Mouse (Mus musculus): Measurements from ENCODE around the gene Trmt44.

DNA sequence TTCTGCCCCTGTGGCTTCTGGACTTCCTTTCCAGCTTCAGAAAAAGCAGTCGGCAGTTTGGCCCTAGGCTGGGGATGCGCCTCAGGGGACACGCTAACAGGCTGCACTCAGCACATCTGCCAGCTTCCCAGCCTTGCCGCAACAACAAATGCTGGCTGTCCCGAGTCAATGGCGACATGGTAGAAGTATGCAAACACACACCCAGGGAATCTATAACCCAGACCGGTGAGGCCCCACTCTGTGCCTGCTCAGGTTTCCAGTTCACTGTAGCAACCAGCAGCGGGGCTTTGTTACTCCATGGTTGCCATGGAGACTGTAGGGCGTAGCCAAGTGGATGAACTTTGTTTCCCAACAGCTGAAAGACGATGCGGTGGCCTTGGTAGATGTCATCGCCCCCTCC, 34.5 kb upstream of the Trmt44 start:
- TF ChIP-seq GATA1 (IDR thresholded peaks at IDR 0.05; ENCODE audit: borderline replicate concordance, low read length) (no peak), FLI1 (IDR thresholded peaks at IDR 0.05; ENCODE audit: low read length) (no peak)

Data from megakaryocyte, embryonic 14.5 days (primary cell).